Mouse (Mus musculus): ENCODE measurements at regions not wholly inside any gene's neighbourhood (a gene's known extent, or its start where the extent isn't known, plus 50 kb on each side); places are given as distances from the start of the nearest gene placed in this dataset.
"Not testable (repeated sequence)": the region's sequence is repeated elsewhere in the genome, so short reads cannot be mapped to it uniquely, and the experiment has no call there.

DNA sequence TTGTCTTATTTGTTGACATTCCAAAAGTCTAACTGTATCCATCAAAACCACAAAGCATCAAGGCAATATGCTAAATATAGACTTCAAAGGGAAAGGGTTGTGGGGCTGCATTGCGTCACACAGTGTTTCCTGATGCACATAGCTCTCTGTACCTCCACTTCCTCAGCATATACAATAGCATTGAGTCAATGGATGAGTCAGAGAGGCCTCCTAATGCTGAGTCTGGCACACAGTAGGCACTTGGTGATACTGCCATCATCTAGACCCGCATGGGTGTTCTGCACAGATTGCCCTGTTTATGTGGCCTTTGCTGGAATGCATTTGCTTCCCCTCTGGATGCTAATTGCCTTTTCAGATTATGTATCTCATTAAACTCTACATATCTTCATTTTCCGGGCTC, 91.0 kb upstream of the Dpp6 start:
- whole genome bisulfite sequencing, result 87% methylated on average over 3 of the region's 3 CpGs
- no peak for ATAC-seq (ENCODE audit: low FRiP score)
- H3K4me1 ChIP-seq (replicated peaks; ENCODE audit: control insufficient read depth, insufficient read depth, low read length), result no peaks in the 10 kb centered on the region

DNA sequence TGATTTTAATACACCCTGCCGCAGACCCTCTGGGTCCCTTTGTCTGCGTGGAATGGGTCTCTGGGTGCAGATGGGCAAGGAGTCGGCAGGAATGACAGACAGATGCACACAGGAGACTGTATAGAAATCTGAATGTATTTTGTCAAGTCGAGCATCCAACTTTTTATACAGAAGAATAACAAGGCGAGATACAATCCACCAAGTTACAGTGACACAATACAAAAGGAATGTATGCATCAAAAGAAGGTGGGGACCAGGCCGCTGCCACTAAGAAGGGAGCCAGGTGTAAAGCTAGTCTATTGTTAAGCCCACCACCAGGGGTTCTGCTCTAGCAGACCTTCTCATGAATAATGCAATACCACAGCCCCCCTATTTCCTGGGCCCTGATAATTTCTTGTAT, 65.8 kb upstream of the Dpp6 start:
- not testable (repeated sequence) for ATAC-seq (ENCODE audit: low FRiP score); DNase-seq (ENCODE audit: low spot score); H3K27ac ChIP-seq (ENCODE audit: low read depth, low read length); H3K4me2 ChIP-seq (replicated peaks; ENCODE audit: low read depth, low read length); H3K9me3 ChIP-seq (ENCODE audit: control insufficient read depth, low read length); H3K4me3 ChIP-seq (ENCODE audit: low read depth, low read length); H3K9ac ChIP-seq (ENCODE audit: low read depth, low read length); H3K4me1 ChIP-seq (replicated peaks; ENCODE audit: control insufficient read depth, insufficient read depth, low read length); H3K36me3 ChIP-seq (ENCODE audit: control insufficient read depth, insufficient read depth, low read length); H3K27me3 ChIP-seq (ENCODE audit: control insufficient read depth, insufficient read depth, low read length)
- WGBS, result 87% methylated on average over 6 of the region's 6 CpGs

More for the DNA sequence above, 91.0 kb upstream of the Dpp6 start:
- Histone ChIP-seq H3K4me2 (replicated peaks; ENCODE audit: low read depth, low read length) (no peak overlapping the region), H3K9ac (ENCODE audit: low read depth, low read length) (no peak overlapping the region), H3K27ac (ENCODE audit: low read depth, low read length) (no peak overlapping the region), H3K27me3 (ENCODE audit: control insufficient read depth, insufficient read depth, low read length) (no peaks in the 10 kb centered on the region), H3K4me3 (ENCODE audit: low read depth, low read length) (no peak overlapping the region), H3K9me3 (ENCODE audit: control insufficient read depth, low read length) (no peaks in the 10 kb centered on the region), H3K36me3 (ENCODE audit: control insufficient read depth, insufficient read depth, low read length) (no peaks in the 10 kb centered on the region)
- DNase-seq (ENCODE audit: low spot score), result no peak

DNA sequence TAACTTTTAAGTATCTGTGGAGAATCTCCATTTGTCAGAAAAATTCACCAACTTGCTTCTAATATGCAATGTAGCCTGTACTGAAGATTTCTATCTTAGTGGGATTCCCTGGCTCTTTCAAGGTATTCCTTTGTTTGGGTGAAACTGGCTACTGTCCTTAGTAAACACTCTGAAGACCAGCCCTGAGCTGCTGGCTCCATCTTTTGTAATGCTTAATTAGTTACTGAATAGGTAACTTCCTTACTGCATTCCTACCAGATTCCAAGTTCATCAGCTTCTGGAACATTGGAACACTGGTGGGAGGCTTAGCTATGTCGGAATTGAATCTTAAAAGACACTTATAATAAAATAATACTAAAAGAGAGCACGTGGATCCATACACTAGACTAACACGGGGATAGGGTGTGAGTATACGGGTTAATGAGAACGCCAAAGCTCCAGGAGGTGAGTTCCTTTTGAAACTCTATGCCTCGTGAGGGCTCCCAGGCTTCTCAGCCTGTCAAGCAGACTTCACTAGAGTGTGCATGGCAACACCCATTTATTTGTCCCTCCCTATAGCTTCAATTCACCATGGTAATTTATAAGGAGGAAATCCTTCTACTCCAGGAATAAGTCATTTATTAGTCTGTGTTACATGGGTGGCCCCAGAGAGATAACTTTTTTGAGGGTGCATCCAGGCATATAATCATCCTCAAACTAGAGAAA, 65.2 kb upstream of the Dpp6 start:
- not testable (repeated sequence) for H3K27me3 ChIP-seq (ENCODE audit: control insufficient read depth, insufficient read depth, low read length); H3K9ac ChIP-seq (ENCODE audit: low read depth, low read length); H3K36me3 ChIP-seq (ENCODE audit: control insufficient read depth, insufficient read depth, low read length); ATAC-seq (ENCODE audit: low FRiP score); H3K4me3 ChIP-seq (ENCODE audit: low read depth, low read length); H3K4me2 ChIP-seq (replicated peaks; ENCODE audit: low read depth, low read length); H3K27ac ChIP-seq (ENCODE audit: low read depth, low read length); DNase-seq (ENCODE audit: low spot score); H3K4me1 ChIP-seq (replicated peaks; ENCODE audit: control insufficient read depth, insufficient read depth, low read length); H3K9me3 ChIP-seq (ENCODE audit: control insufficient read depth, low read length)
- 80% methylated on average over 6 of the region's 6 CpGs for whole genome bisulfite sequencing

DNA sequence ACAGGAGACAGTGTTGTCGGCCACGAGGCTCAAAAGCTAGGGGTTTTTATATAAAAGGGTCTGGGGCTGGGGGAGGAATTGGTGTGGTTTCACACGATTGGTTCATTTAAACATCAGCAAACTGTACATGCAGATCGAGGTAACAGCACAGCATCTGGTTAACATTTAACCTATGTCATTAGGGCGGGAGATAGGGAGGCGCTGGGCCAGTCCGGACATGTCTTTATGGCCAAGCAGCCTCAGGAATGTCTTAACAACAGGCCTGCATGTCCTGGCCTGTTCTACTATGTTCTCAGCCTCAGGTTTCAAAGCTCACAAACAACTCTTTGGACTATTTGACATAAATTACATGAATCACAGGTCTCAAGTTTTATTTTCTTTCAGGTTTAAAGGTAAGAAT, 62.9 kb upstream of the Dpp6 start:
- H3K4me1 ChIP-seq (replicated peaks; ENCODE audit: control insufficient read depth, insufficient read depth, low read length); H3K9me3 ChIP-seq (ENCODE audit: control insufficient read depth, low read length); H3K27ac ChIP-seq (ENCODE audit: low read depth, low read length); H3K9ac ChIP-seq (ENCODE audit: low read depth, low read length); ATAC-seq (ENCODE audit: low FRiP score); H3K36me3 ChIP-seq (ENCODE audit: control insufficient read depth, insufficient read depth, low read length); H3K4me3 ChIP-seq (ENCODE audit: low read depth, low read length); H3K27me3 ChIP-seq (ENCODE audit: control insufficient read depth, insufficient read depth, low read length); H3K4me2 ChIP-seq (replicated peaks; ENCODE audit: low read depth, low read length); DNase-seq (ENCODE audit: low spot score): not testable (repeated sequence)
- 80% methylated on average over 7 of the region's 7 CpGs for WGBS
